Mouse (Mus musculus): Measurements from ENCODE around the gene Kifc3. TPM values are rescaled to one million over a fixed set of nuclear protein-coding genes. Genes with fewer than 3 reads are reported as not detected.

Kifc3 gene
- polyA plus RNA-seq, 1 experiment from 2014 or later: 9.3 TPM

DNA sequence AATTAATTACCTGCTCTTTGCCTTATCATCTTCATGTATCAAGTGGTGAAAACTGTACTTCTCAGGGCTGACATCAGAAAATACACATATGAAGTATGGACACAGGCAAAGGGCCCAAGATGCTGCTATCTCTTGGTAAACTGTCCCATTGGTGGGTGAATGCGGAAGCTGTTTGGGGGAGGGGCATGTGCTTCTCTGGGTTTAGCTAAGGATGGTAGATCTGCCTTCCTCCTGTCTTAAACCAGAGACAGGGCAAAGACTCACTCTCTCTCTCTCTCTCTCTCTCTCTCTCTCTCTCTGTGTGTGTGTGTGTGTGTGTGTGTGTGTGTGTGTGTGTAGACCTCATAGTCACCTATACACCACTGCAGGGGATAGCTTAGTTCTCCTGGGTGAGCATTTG is 61.6 kb downstream of the Kifc3 start:
- Histone ChIP-seq H3K9me3 (ENCODE audit: control insufficient read depth, low read length) (no peaks in the 10 kb centered on the region), H3K36me3 (ENCODE audit: control insufficient read depth, insufficient read depth, low read length) (peaks cover 5% of the 10 kb centered on the region; the same call in 1 of the 2 replicates), H3K4me1 (ENCODE audit: control insufficient read depth in 2 of 2, insufficient read depth in 2 of 2, low read length in 2 of 2) (peaks cover 30 to 51% of the 10 kb centered on the region in 2 experiments), H3K27me3 (ENCODE audit: control insufficient read depth, insufficient read depth, low read length) (peaks cover 4% of the 10 kb centered on the region; the same call in 1 of the 2 replicates), H3K4me3 (ENCODE audit: control insufficient read depth in 1 of 2, insufficient read depth in 1 of 2, low read depth in 1 of 2, low read length in 2 of 2) (peak overlapping the region in 1 of 2 experiments; percentile 78; a peak in 2 of 4 replicates), H3K9ac (ENCODE audit: low read length) (peak overlapping the region; percentile 89; the same call in 1 of the 2 replicates), H3K4me2 (ENCODE audit: low read length) (peak overlapping the region; percentile 97), H3K27ac (replicated peaks in 1 of 2; ENCODE audit: control insufficient read depth in 1 of 2, insufficient read depth in 1 of 2, low read depth in 2 of 2, low read length in 2 of 2) (peak overlapping the region in 1 of 2 experiments; percentile 75; a peak in 2 of 4 replicates)
- 85% methylated on average over 1 of the region's 1 CpGs for WGBS
- ATAC-seq (ENCODE audit: insufficient number of reproducible peaks, insufficient read depth, low FRiP score, low read depth): no peak

GRCm38 (mm10) chr8:95140555-95140954 is 62.1 kb downstream of the Kifc3 start:
- Histone ChIP-seq H3K27me3 (ENCODE audit: control insufficient read depth, insufficient read depth, low read length) (peaks cover 4% of the 10 kb centered on the region; the same call in 1 of the 2 replicates), H3K4me3 (ENCODE audit: control insufficient read depth in 1 of 2, insufficient read depth in 1 of 2, low read depth in 1 of 2, low read length in 2 of 2) (no peak overlapping the region), H3K9me3 (ENCODE audit: control insufficient read depth, low read length) (no peaks in the 10 kb centered on the region), H3K36me3 (ENCODE audit: control insufficient read depth, insufficient read depth, low read length) (peaks cover 5% of the 10 kb centered on the region; the same call in 1 of the 2 replicates), H3K4me1 (ENCODE audit: control insufficient read depth in 2 of 2, insufficient read depth in 2 of 2, low read length in 2 of 2) (peaks cover 28 to 51% of the 10 kb centered on the region in 2 experiments), H3K9ac (ENCODE audit: low read length) (no peak overlapping the region), H3K4me2 (ENCODE audit: low read length) (peak overlapping the region; percentile 97), H3K27ac (replicated peaks in 1 of 2; ENCODE audit: control insufficient read depth in 1 of 2, insufficient read depth in 1 of 2, low read depth in 2 of 2, low read length in 2 of 2) (peak overlapping the region in 1 of 2 experiments; percentile 2; a peak in 1 of 4 replicates)
- ATAC-seq (ENCODE audit: insufficient number of reproducible peaks, insufficient read depth, low FRiP score, low read depth): no peak
- 46% methylated on average over 5 of the region's 5 CpGs for WGBS

GRCm38 (mm10) chr8:95139051-95139365 is 63.6 kb downstream of the Kifc3 start:
- WGBS: 51% methylated on average over 1 of the region's 1 CpGs
- H3K36me3 ChIP-seq (ENCODE audit: control insufficient read depth, insufficient read depth, low read length): peaks cover 9% of the 10 kb centered on the region
- H3K27me3 ChIP-seq (ENCODE audit: control insufficient read depth, insufficient read depth, low read length): peaks cover 4% of the 10 kb centered on the region; the same call in 1 of the 2 replicates
- peaks cover 23 to 42% of the 10 kb centered on the region in 2 experiments for H3K4me1 ChIP-seq (ENCODE audit: control insufficient read depth in 2 of 2, insufficient read depth in 2 of 2, low read length in 2 of 2)
- H3K9ac ChIP-seq (ENCODE audit: low read length): no peak overlapping the region
- H3K4me3 ChIP-seq (ENCODE audit: control insufficient read depth in 1 of 2, insufficient read depth in 1 of 2, low read depth in 1 of 2, low read length in 2 of 2): no peak overlapping the region
- no peaks in the 10 kb centered on the region for H3K9me3 ChIP-seq (ENCODE audit: control insufficient read depth, low read length)
- no peak overlapping the region for H3K4me2 ChIP-seq (ENCODE audit: low read length)
- H3K27ac ChIP-seq (replicated peaks in 1 of 2; ENCODE audit: control insufficient read depth in 1 of 2, insufficient read depth in 1 of 2, low read depth in 2 of 2, low read length in 2 of 2): no peak overlapping the region
- no peak for ATAC-seq (ENCODE audit: insufficient number of reproducible peaks, insufficient read depth, low FRiP score, low read depth)

GRCm38 (mm10) chr8:95138341-95139050 is 64.1 kb downstream of the Kifc3 start:
- 42% methylated on average over 6 of the region's 6 CpGs for WGBS
- H3K36me3 ChIP-seq (ENCODE audit: control insufficient read depth, insufficient read depth, low read length): peaks cover 12% of the 10 kb centered on the region
- H3K9me3 ChIP-seq (ENCODE audit: control insufficient read depth, low read length): no peaks in the 10 kb centered on the region
- peaks cover 23 to 41% of the 10 kb centered on the region in 2 experiments for H3K4me1 ChIP-seq (ENCODE audit: control insufficient read depth in 2 of 2, insufficient read depth in 2 of 2, low read length in 2 of 2)
- peaks cover 4% of the 10 kb centered on the region; the same call in 1 of the 2 replicates for H3K27me3 ChIP-seq (ENCODE audit: control insufficient read depth, insufficient read depth, low read length)
- peak overlapping the region; percentile 75 for H3K4me2 ChIP-seq (ENCODE audit: low read length)
- H3K9ac ChIP-seq (ENCODE audit: low read length): no peak overlapping the region; the same call in 1 of the 2 replicates
- H3K4me3 ChIP-seq (ENCODE audit: control insufficient read depth in 1 of 2, insufficient read depth in 1 of 2, low read depth in 1 of 2, low read length in 2 of 2): peak overlapping the region in 1 of 2 experiments; percentile 25; a peak in 1 of 4 replicates
- H3K27ac ChIP-seq (replicated peaks in 1 of 2; ENCODE audit: control insufficient read depth in 1 of 2, insufficient read depth in 1 of 2, low read depth in 2 of 2, low read length in 2 of 2): no peak overlapping the region
- no peak for ATAC-seq (ENCODE audit: insufficient number of reproducible peaks, insufficient read depth, low FRiP score, low read depth)

DNA sequence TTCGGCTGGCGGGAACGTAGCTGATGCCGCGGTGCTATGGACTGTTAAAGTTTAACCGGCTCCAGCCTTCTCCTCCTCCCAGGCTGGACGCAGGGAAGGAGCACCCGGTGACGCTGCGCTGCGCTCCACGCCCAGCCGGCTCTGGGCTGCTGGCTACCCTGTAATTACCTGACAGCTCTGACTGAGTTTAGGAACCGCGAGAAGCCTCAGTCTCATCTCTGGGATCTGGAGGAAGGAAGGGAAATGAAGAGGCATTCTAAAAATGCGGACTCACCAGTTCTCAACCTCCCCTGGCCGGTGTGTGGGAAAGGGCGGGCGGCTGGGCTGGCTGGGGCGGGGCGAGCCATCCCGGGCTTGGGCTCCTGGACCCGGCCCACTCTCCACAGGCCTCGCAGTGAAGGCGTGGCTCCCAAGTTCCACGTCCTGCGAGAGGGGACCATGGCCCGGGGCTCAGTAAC is 64.9 kb downstream of the Kifc3 start:
- ATAC-seq (ENCODE audit: insufficient number of reproducible peaks, insufficient read depth, low FRiP score, low read depth): no peak
- peak overlapping the region; percentile 51; the same call in 1 of the 2 replicates for H3K9ac ChIP-seq (ENCODE audit: low read length)
- peak overlapping the region; percentile 25 to 32 for H3K4me3 ChIP-seq (ENCODE audit: control insufficient read depth in 1 of 2, insufficient read depth in 1 of 2, low read depth in 1 of 2, low read length in 2 of 2)
- H3K4me2 ChIP-seq (ENCODE audit: low read length): peak overlapping the region; percentile 75
- H3K27ac ChIP-seq (replicated peaks in 1 of 2; ENCODE audit: control insufficient read depth in 1 of 2, insufficient read depth in 1 of 2, low read depth in 2 of 2, low read length in 2 of 2): no peak overlapping the region
- WGBS: 9% methylated on average over 28 of the region's 28 CpGs
- H3K9me3 ChIP-seq (ENCODE audit: control insufficient read depth, low read length): no peaks in the 10 kb centered on the region
- H3K4me1 ChIP-seq (ENCODE audit: control insufficient read depth in 2 of 2, insufficient read depth in 2 of 2, low read length in 2 of 2): peaks cover 14 to 32% of the 10 kb centered on the region in 2 experiments
- H3K27me3 ChIP-seq (ENCODE audit: control insufficient read depth, insufficient read depth, low read length): peaks cover 4% of the 10 kb centered on the region; the same call in 1 of the 2 replicates
- peaks cover 21% of the 10 kb centered on the region for H3K36me3 ChIP-seq (ENCODE audit: control insufficient read depth, insufficient read depth, low read length)

GRCm38 (mm10) chr8:95137201-95137600 is 65.4 kb downstream of the Kifc3 start:
- Histone ChIP-seq H3K9ac (ENCODE audit: low read length) (no peak overlapping the region), H3K27me3 (ENCODE audit: control insufficient read depth, insufficient read depth, low read length) (peaks cover 4% of the 10 kb centered on the region; the same call in 1 of the 2 replicates), H3K4me2 (ENCODE audit: low read length) (peak overlapping the region; percentile 75), H3K9me3 (ENCODE audit: control insufficient read depth, low read length) (no peaks in the 10 kb centered on the region), H3K4me1 (ENCODE audit: control insufficient read depth in 2 of 2, insufficient read depth in 2 of 2, low read length in 2 of 2) (peaks cover 13 to 30% of the 10 kb centered on the region in 2 experiments), H3K36me3 (ENCODE audit: control insufficient read depth, insufficient read depth, low read length) (peaks cover 24% of the 10 kb centered on the region), H3K27ac (replicated peaks in 1 of 2; ENCODE audit: control insufficient read depth in 1 of 2, insufficient read depth in 1 of 2, low read depth in 2 of 2, low read length in 2 of 2) (no peak overlapping the region), H3K4me3 (ENCODE audit: control insufficient read depth in 1 of 2, insufficient read depth in 1 of 2, low read depth in 1 of 2, low read length in 2 of 2) (peak overlapping the region; percentile 25 to 32)
- ATAC-seq (ENCODE audit: insufficient number of reproducible peaks, insufficient read depth, low FRiP score, low read depth): no peak
- WGBS: 39% methylated on average over 12 of the region's 12 CpGs

DNA sequence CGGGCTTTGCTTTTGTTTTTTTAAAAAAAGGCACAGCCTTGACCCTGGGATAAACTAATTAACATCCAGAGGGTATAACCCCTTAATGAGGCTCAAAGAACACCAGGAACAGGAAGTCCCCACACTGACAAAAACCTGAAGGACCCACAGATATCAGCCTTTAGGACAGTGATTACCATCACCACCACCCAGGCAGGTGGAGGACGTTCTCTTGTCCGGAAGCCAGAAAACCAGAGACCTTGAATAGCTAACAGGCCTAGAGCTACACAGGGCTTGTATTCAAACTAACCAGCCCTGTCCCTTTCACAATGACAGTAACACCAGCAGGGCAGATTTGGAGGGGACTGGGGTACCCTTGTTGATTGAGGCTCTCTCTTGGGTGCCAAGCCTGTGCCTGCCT is 66.4 kb downstream of the Kifc3 start:
- Histone ChIP-seq H3K27me3 (ENCODE audit: control insufficient read depth, insufficient read depth, low read length) (peaks cover 4% of the 10 kb centered on the region; the same call in 1 of the 2 replicates), H3K4me3 (ENCODE audit: control insufficient read depth in 1 of 2, insufficient read depth in 1 of 2, low read depth in 1 of 2, low read length in 2 of 2) (no peak overlapping the region), H3K9me3 (ENCODE audit: control insufficient read depth, low read length) (no peaks in the 10 kb centered on the region), H3K9ac (ENCODE audit: low read length) (no peak overlapping the region), H3K36me3 (ENCODE audit: control insufficient read depth, insufficient read depth, low read length) (peaks cover 31% of the 10 kb centered on the region), H3K27ac (replicated peaks in 1 of 2; ENCODE audit: control insufficient read depth in 1 of 2, insufficient read depth in 1 of 2, low read depth in 2 of 2, low read length in 2 of 2) (no peak overlapping the region), H3K4me2 (ENCODE audit: low read length) (no peak overlapping the region), H3K4me1 (ENCODE audit: control insufficient read depth in 2 of 2, insufficient read depth in 2 of 2, low read length in 2 of 2) (peaks cover 10 to 22% of the 10 kb centered on the region in 2 experiments)
- ATAC-seq (ENCODE audit: insufficient number of reproducible peaks, insufficient read depth, low FRiP score, low read depth): no peak
- WGBS: 90% methylated on average over 3 of the region's 3 CpGs

All from heart, embryonic 14.5 days (tissue).